Mouse (Mus musculus): ENCODE results near the gene Impg2.

- no peak for TF ChIP-seq CTCF (IDR thresholded peaks at IDR 0.05; ENCODE audit: low read depth)
- TF ChIP-seq EP300 (IDR thresholded peaks at IDR 0.05; ENCODE audit: low read depth), result no peak
Observed at GRCm38 (mm10) chr16:56204051-56204450, at the start of gene Impg2.

Data from liver, postnatal 0 days (tissue).